Comparison of ENCODE assay signal across 8 mouse cellular contexts in genomic region chr15:76987542-76988094, GRCm38 (mm10). TPM values are rescaled to one million over a fixed set of nuclear protein-coding genes. Genes with fewer than 3 reads are reported as not detected.
DNase-seq lines count a peak whose midpoint lies in the region; ATAC-seq and TF ChIP-seq lines count a peak whose summit lies in the region.

No protein-coding gene starts in this region.

- peak; percentile 41 to 59 for DNase-seq in left cerebral cortex, adult 18-20 months (ENCODE audit: low spot score in 2 of 2)
- DNase-seq in left cerebral cortex, adult 11 months (ENCODE audit: low spot score) = no peak
- DNase-seq in embryo, embryonic 11 days = peak; percentile 75
- DNase-seq in hindbrain, embryonic 14.5 days (ENCODE audit: low spot score) = peak; percentile 78
- peak; percentile 57 for DNase-seq in neural tube, embryonic 11.5 days (ENCODE audit: low spot score)
- DNase-seq in T-cell, adult 2 months (ENCODE audit: low spot score) = no peak
- DNase-seq in cerebellum, adult 2 months = no peak

- peak; percentile 92 for ATAC-seq in hindbrain, embryonic 14.5 days (ENCODE audit: low FRiP score)
- no peak for ATAC-seq in limb, embryonic 12.5 days (ENCODE audit: insufficient number of reproducible peaks, insufficient read depth, low FRiP score, low TSS enrichment, low read depth)
- ATAC-seq in neural tube, embryonic 11.5 days (ENCODE audit: insufficient read depth, low FRiP score, low TSS enrichment) = no peak

- no peak for TF ChIP-seq POLR2A in cerebellum, adult 2 months (IDR thresholded peaks at IDR 0.05; ENCODE audit: borderline replicate concordance, insufficient read depth, low read length)

- peak overlapping the region; percentile 27 for H3K4me3 ChIP-seq in hindbrain, embryonic 14.5 days (replicated peaks; ENCODE audit: low read length)
- H3K4me3 ChIP-seq in limb, embryonic 12.5 days (replicated peaks) = peak overlapping the region; percentile 44
- H3K4me3 ChIP-seq in neural tube, embryonic 11.5 days (ENCODE audit: low read depth, low read length) = peak overlapping the region; percentile 28
- no peak overlapping the region for H3K4me3 ChIP-seq in cerebellum, adult 2 months (replicated peaks; ENCODE audit: insufficient read depth, low read depth, low read length)

- TF ChIP-seq CTCF in cerebellum, adult 2 months (IDR thresholded peaks at IDR 0.05; ENCODE audit: borderline replicate concordance, insufficient read depth, low read depth, low read length) = no peak

- H3K4me1 ChIP-seq in hindbrain, embryonic 14.5 days (replicated peaks; ENCODE audit: control insufficient read depth, insufficient read depth, low read length) = peaks cover 12% of the 10 kb centered on the region; the same call in 1 of the 2 replicates
- peaks cover 10% of the 10 kb centered on the region for H3K4me1 ChIP-seq in limb, embryonic 12.5 days (replicated peaks)
- peaks cover 7% of the 10 kb centered on the region; the same call in 1 of the 2 replicates for H3K4me1 ChIP-seq in neural tube, embryonic 11.5 days (ENCODE audit: control insufficient read depth, insufficient read depth, low read length)
- no peaks in the 10 kb centered on the region; the same call in 1 of the 2 replicates for H3K4me1 ChIP-seq in cerebellum, adult 2 months (ENCODE audit: control insufficient read depth, insufficient read depth, low read length)

- H3K4me2 ChIP-seq in hindbrain, embryonic 14.5 days (replicated peaks) = peak overlapping the region; percentile 51
- H3K4me2 ChIP-seq in limb, embryonic 12.5 days = peak overlapping the region; percentile 65
- peak overlapping the region; percentile 60 for H3K4me2 ChIP-seq in neural tube, embryonic 11.5 days (ENCODE audit: low read depth)

- H3K9ac ChIP-seq in hindbrain, embryonic 14.5 days = peak overlapping the region; percentile 50
- H3K9ac ChIP-seq in limb, embryonic 12.5 days (replicated peaks) = 0 out of 2 replicates have a peak overlapping the region, but pooled peaks have one; percentile 34
- peak overlapping the region; percentile 45 for H3K9ac ChIP-seq in neural tube, embryonic 11.5 days (ENCODE audit: low read length)

- 1% methylated on average over 21 of the region's 21 CpGs for WGBS in hindbrain, embryonic 14.5 days
- 8% methylated on average over 21 of the region's 21 CpGs for WGBS in limb, embryonic 12.5 days
- WGBS in neural tube, embryonic 11.5 days = 2% methylated on average over 21 of the region's 21 CpGs
- WGBS in cerebellum, adult 2 months = 9% methylated on average over 21 of the region's 21 CpGs

- H3K36me3 ChIP-seq in hindbrain, embryonic 14.5 days (replicated peaks; ENCODE audit: control insufficient read depth, insufficient read depth) = no peaks in the 10 kb centered on the region
- H3K36me3 ChIP-seq in limb, embryonic 12.5 days = no peaks in the 10 kb centered on the region
- no peaks in the 10 kb centered on the region for H3K36me3 ChIP-seq in neural tube, embryonic 11.5 days (ENCODE audit: control insufficient read depth, insufficient read depth, low read length)

- peak overlapping the region; percentile 68 for H3K27ac ChIP-seq in hindbrain, embryonic 14.5 days
- no peak overlapping the region for H3K27ac ChIP-seq in limb, embryonic 12.5 days
- H3K27ac ChIP-seq in neural tube, embryonic 11.5 days (ENCODE audit: low read depth, low read length) = no peak overlapping the region
- H3K27ac ChIP-seq in cerebellum, adult 2 months (ENCODE audit: insufficient read depth, low read length) = no peak overlapping the region

- H3K27me3 ChIP-seq in hindbrain, embryonic 14.5 days (ENCODE audit: control insufficient read depth, insufficient read depth, low read length) = no peaks in the 10 kb centered on the region
- H3K27me3 ChIP-seq in limb, embryonic 12.5 days = peaks cover 28% of the 10 kb centered on the region
- no peaks in the 10 kb centered on the region for H3K27me3 ChIP-seq in neural tube, embryonic 11.5 days (ENCODE audit: control insufficient read depth, insufficient read depth, low read length)
- no peaks in the 10 kb centered on the region for H3K27me3 ChIP-seq in cerebellum, adult 2 months (ENCODE audit: control insufficient read depth, insufficient read depth, low read length)

- no peaks in the 10 kb centered on the region for H3K9me3 ChIP-seq in hindbrain, embryonic 14.5 days (ENCODE audit: control insufficient read depth, low read length)
- H3K9me3 ChIP-seq in limb, embryonic 12.5 days = no peaks in the 10 kb centered on the region
- no peaks in the 10 kb centered on the region for H3K9me3 ChIP-seq in neural tube, embryonic 11.5 days (ENCODE audit: control insufficient read depth, low read length)

RNA-seq across cellular contexts. Expression of gene 1110038F14Rik, which starts 39.3 kb away (rescaled TPM):
- total RNA-seq in left cerebral cortex, adult 18-20 months (2021) = 10 to 100 TPM; 27.5 to 28.0 TPM
- polyA plus RNA-seq in hindbrain, embryonic 14.5 days (2014; fragmentation: Nextera tagmentation; extraction: Ambion mirVana) = 36.0 and 45.1 TPM in 2 replicates
- polyA plus RNA-seq in limb, embryonic 12.5 days (2016; fragmentation: Nextera tagmentation; extraction: Ambion mirVana) = 95.7 and 98.4 TPM in 2 replicates
- polyA plus RNA-seq in neural tube, embryonic 11.5 days (2014; fragmentation: Nextera tagmentation; extraction: Ambion mirVana) = 66.2 and 66.5 TPM in 2 replicates
- 27.2 and 28.8 TPM in 2 replicates for polyA plus RNA-seq in cerebellum, adult 2 months (2012; rRNA removed)

RNA-seq across cellular contexts. Expression of gene Apol6, which starts 56.9 kb away (rescaled TPM):
- under 1 TPM; 0.21 to 0.23 TPM for total RNA-seq in left cerebral cortex, adult 18-20 months (2021)
- polyA plus RNA-seq in hindbrain, embryonic 14.5 days (2014; fragmentation: Nextera tagmentation; extraction: Ambion mirVana) = not detected in 2 replicates
- not detected in 2 replicates for polyA plus RNA-seq in limb, embryonic 12.5 days (2016; fragmentation: Nextera tagmentation; extraction: Ambion mirVana)
- not detected in 2 replicates for polyA plus RNA-seq in neural tube, embryonic 11.5 days (2014; fragmentation: Nextera tagmentation; extraction: Ambion mirVana)
- polyA plus RNA-seq in cerebellum, adult 2 months (2012; rRNA removed) = 0.30 and 0.49 TPM in 2 replicates

Comparison
In these comparisons a context has a peak if more than half of its experiments do, and no peak if none do; other contexts are left out.
1. DNase-seq: peak in left cerebral cortex, adult 18-20 months (2 of 2), embryo, embryonic 11 days (single experiment), hindbrain, embryonic 14.5 days (single experiment) and neural tube, embryonic 11.5 days (single experiment); none in left cerebral cortex, adult 11 months (single experiment), T-cell, adult 2 months (single experiment) and cerebellum, adult 2 months (0 of 2).
2. Peak in every context shown above with its lines, with median percentiles within 50 percentile points of each other: H3K4me2 ChIP-seq and H3K9ac ChIP-seq.